Mouse (Mus musculus): Measurements from ENCODE around the gene Klrb1b. TPM values are rescaled to one million over a fixed set of nuclear protein-coding genes. Genes with fewer than 3 reads are reported as not detected.
"Not testable (repeated sequence)": the region's sequence is repeated elsewhere in the genome, so short reads cannot be mapped to it uniquely, and the experiment has no call there.

Gene Klrb1b
- polyA plus RNA-seq, 1 experiment from 2014 or later: not detected

DNA sequence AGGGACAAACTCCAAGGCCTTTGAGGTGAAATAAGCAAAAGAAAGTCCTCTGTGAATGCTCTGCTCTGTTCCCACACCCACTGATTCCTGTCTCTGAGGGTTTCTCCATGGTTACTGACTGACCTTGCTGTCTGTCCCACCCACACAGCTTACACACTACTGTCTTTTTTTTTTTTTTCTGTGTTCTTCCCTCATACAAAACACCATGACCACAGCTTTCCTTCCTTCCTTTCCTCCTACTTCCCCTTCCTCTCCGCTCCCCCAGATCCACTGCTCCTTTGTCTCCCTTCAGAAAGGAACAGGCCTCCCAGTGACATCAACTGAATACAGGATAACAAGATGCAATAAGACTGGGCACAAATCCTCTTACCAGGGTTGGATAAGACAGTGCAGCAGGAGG lies 37.6 kb downstream of the Klrb1b start:
- H3K36me3 ChIP-seq (ENCODE audit: control insufficient read depth, insufficient read depth, low read length): no peaks in the 10 kb centered on the region
- no peak overlapping the region for H3K9ac ChIP-seq (ENCODE audit: low read depth, low read length)
- ATAC-seq (replicated peaks; ENCODE audit: insufficient number of reproducible peaks, low FRiP score, low TSS enrichment): no peak
- H3K4me3 ChIP-seq (ENCODE audit: low read depth, low read length): no peak overlapping the region
- no peak overlapping the region for H3K4me2 ChIP-seq
- no peaks in the 10 kb centered on the region for H3K27me3 ChIP-seq (ENCODE audit: control insufficient read depth, insufficient read depth, low read length)
- 80% methylated on average over 1 of the region's 1 CpGs for WGBS (ENCODE audit: insufficient replicate concordance)
- H3K9me3 ChIP-seq (replicated peaks; ENCODE audit: control insufficient read depth, low read length): no peaks in the 10 kb centered on the region
- H3K27ac ChIP-seq (ENCODE audit: low read depth, low read length): no peak overlapping the region
- H3K4me1 ChIP-seq (ENCODE audit: control insufficient read depth, insufficient read depth, low read length): no peaks in the 10 kb centered on the region

DNA sequence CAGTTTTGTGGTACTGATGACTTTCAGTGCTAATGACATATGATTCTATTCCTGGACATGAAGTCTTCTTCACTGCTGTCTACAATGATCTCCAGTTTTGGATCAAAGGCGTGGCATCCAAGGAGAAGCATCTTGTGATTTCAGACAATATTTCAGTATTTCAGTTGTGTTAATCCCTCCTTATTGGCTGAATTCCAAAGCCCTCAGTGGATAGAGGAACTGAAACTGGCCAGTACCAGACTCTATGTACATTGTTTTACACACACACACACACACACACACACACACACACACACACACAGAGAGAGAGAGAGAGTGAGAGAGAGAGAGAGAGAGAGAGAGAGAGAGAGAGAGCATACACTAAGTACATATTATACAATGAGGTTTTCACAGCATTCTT lies 39.7 kb downstream of the Klrb1b start:
- H3K4me3 ChIP-seq (ENCODE audit: low read depth, low read length); H3K36me3 ChIP-seq (ENCODE audit: control insufficient read depth, insufficient read depth, low read length); ATAC-seq (replicated peaks; ENCODE audit: insufficient number of reproducible peaks, low FRiP score, low TSS enrichment); H3K9ac ChIP-seq (ENCODE audit: low read depth, low read length); H3K4me1 ChIP-seq (ENCODE audit: control insufficient read depth, insufficient read depth, low read length); H3K4me2 ChIP-seq; H3K27me3 ChIP-seq (ENCODE audit: control insufficient read depth, insufficient read depth, low read length); H3K27ac ChIP-seq (ENCODE audit: low read depth, low read length); H3K9me3 ChIP-seq (replicated peaks; ENCODE audit: control insufficient read depth, low read length): not testable (repeated sequence)
- 71% methylated on average over 1 of the region's 1 CpGs for whole genome bisulfite sequencing (ENCODE audit: insufficient replicate concordance)

DNA sequence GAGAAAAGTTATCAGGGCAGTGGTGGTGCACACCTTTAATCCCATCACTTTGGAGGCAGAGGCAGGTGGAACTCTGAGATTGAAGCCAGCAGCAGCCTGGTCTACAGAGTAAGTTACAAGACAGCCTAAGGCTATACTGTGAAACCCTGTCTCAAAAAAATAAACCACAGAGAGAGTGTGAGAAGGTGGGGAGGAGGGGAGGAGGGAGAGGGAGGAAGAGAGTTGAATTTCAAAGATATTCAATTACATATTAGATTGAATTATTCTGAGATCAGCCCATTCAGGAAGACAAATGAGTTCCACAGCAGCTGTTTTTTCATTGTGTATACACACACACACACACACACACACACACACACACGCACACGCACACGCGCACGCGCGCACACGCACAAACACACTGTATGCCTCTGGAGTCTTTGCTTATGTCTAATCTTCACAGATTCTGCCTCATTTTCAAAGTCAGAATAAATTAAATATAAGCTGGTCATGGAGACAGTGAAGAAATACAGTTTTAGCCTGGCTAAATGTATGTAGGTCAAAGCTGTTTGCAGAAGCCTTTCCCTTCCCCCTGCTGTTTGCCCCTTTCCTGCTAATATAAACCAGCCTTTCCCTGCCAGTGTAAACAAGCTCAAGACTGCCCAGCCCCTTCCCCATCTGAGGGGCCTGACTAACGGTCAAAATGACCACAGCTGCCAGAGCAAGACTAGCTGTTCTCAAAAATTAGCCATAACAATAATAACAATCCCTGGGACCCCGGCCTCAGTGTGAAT lies 56.5 kb downstream of the Klrb1b start:
- Histone ChIP-seq H3K36me3 (ENCODE audit: control insufficient read depth, insufficient read depth, low read length) (no peaks in the 10 kb centered on the region), H3K27me3 (ENCODE audit: control insufficient read depth, insufficient read depth, low read length) (no peaks in the 10 kb centered on the region), H3K9me3 (replicated peaks; ENCODE audit: control insufficient read depth, low read length) (0 out of 2 replicates have a peak, but pooled peaks cover 2% of the 10 kb centered on the region), H3K4me2 (no peak overlapping the region), H3K9ac (ENCODE audit: low read depth, low read length) (0 out of 2 replicates have a peak overlapping the region, but pooled peaks have one; percentile 22), H3K27ac (ENCODE audit: low read depth, low read length) (no peak overlapping the region), H3K4me3 (ENCODE audit: low read depth, low read length) (no peak overlapping the region), H3K4me1 (ENCODE audit: control insufficient read depth, insufficient read depth, low read length) (no peaks in the 10 kb centered on the region)
- ATAC-seq (replicated peaks; ENCODE audit: insufficient number of reproducible peaks, low FRiP score, low TSS enrichment): no peak
- 80% methylated on average over 10 of the region's 10 CpGs for WGBS (ENCODE audit: insufficient replicate concordance)

DNA sequence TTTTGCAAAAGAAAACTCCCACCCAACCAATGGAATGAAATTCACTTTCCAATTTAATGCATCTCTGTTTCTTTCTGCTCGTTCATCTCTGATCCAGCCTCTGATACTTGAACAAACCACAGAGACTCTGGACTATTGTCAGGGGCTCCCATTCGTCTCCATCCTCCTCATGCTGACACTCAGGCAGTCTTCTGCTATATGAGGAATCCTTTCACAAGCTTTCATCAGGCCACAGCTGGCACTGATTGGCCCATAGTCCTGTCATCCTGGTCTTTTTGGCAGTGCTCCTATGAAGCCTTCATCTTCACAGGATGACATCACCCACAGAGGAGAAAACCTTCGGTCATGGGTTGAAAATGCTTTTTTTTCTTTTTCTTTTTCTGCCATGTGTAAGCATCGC lies 58.1 kb downstream of the Klrb1b start:
- H3K27me3 ChIP-seq (ENCODE audit: control insufficient read depth, insufficient read depth, low read length): no peaks in the 10 kb centered on the region
- H3K4me1 ChIP-seq (ENCODE audit: control insufficient read depth, insufficient read depth, low read length): no peaks in the 10 kb centered on the region
- no peak overlapping the region for H3K27ac ChIP-seq (ENCODE audit: low read depth, low read length)
- H3K9ac ChIP-seq (ENCODE audit: low read depth, low read length): no peak overlapping the region
- 77% methylated on average over 4 of the region's 4 CpGs for WGBS (ENCODE audit: insufficient replicate concordance)
- no peak for ATAC-seq (replicated peaks; ENCODE audit: insufficient number of reproducible peaks, low FRiP score, low TSS enrichment)
- no peaks in the 10 kb centered on the region for H3K36me3 ChIP-seq (ENCODE audit: control insufficient read depth, insufficient read depth, low read length)
- no peak overlapping the region for H3K4me2 ChIP-seq
- no peaks in the 10 kb centered on the region for H3K9me3 ChIP-seq (replicated peaks; ENCODE audit: control insufficient read depth, low read length)
- H3K4me3 ChIP-seq (ENCODE audit: low read depth, low read length): no peak overlapping the region

DNA sequence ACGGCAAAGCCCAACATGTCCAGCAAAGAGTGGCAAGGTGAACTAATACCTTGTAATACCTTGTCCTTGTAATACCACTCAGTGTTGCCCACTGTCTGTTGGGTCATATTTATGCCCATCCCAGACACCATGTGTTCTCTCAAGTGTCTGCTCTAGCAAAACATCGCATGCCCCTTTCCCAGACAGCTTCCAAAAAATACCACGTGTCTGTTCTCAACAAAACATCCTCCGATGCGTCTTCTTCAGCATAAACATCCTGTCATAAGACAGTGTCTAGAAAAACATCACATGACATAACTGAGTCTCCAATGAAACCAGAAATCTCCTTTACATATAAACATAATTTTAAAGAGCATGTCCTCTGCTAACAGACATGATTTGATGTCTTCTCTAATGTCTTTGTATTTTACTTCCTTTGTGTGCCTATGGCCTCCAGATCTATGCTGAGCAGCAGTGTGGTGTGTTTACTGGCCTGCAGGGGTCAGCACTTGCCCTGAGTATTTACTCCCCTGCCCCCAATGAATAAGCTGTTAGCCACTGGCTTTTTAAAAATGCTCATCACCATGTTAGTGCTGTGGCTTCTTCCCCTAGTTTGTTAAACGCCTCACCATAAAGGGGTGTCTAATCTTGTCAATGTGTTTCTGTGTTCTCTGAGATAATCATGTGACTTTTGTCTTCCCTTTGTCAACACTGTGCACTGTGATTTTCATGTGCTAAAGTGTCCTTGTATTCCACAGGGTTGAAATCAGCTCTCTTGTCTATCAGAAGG lies 59.5 kb downstream of the Klrb1b start:
- H3K4me2 ChIP-seq; H3K9ac ChIP-seq (ENCODE audit: low read depth, low read length); H3K4me3 ChIP-seq (ENCODE audit: low read depth, low read length); ATAC-seq (replicated peaks; ENCODE audit: insufficient number of reproducible peaks, low FRiP score, low TSS enrichment); H3K27me3 ChIP-seq (ENCODE audit: control insufficient read depth, insufficient read depth, low read length); H3K27ac ChIP-seq (ENCODE audit: low read depth, low read length); H3K9me3 ChIP-seq (replicated peaks; ENCODE audit: control insufficient read depth, low read length); H3K36me3 ChIP-seq (ENCODE audit: control insufficient read depth, insufficient read depth, low read length); H3K4me1 ChIP-seq (ENCODE audit: control insufficient read depth, insufficient read depth, low read length): not testable (repeated sequence)
- WGBS (ENCODE audit: insufficient replicate concordance): 55% methylated on average over 6 of the region's 6 CpGs

DNA sequence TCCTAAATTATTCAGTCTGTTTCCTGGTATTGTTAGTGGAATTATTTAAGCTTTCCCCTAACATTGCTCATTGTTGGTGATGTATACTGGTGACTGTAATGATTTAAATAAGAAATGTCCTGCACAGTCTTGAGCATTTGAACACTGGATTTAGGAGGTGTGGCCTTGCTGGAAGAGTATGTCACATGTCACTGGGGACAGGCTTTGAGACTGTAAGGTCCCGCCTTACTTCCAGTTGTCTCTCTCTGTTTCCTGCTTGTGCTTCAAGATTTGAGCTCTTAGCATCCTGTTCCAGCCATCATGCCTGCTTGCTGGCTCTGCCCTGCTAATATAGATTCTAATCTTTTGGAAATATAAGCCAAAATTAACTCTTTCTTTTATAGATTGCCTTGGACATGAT lies 60.9 kb downstream of the Klrb1b start:
- H3K9ac ChIP-seq (ENCODE audit: low read depth, low read length): no peak overlapping the region
- 74% methylated on average over 1 of the region's 1 CpGs for WGBS (ENCODE audit: insufficient replicate concordance)

DNA sequence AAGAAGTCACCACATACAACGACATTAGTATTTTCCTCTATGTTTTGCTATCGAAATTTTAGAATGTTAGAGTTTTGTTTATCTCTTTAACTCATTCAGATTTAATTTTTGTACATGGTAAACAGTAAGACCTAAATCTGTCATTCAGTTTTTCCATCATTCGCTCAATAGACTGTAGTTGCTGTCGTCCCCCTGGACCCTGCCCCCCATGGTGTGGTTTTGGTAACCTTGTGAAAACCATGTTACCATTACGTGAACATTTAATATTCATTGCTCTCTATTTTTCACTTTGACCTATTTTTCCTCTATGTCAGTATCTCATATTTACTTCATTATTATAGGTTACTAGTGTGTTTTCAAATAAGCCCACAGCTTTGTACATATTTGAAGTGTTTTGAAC lies 61.5 kb downstream of the Klrb1b start:
- no peak for ATAC-seq (replicated peaks; ENCODE audit: insufficient number of reproducible peaks, low FRiP score, low TSS enrichment)
- Histone ChIP-seq H3K4me3 (ENCODE audit: low read depth, low read length) (peak overlapping the region; percentile 36), H3K9ac (ENCODE audit: low read depth, low read length) (no peak overlapping the region), H3K27me3 (ENCODE audit: control insufficient read depth, insufficient read depth, low read length) (no peaks in the 10 kb centered on the region), H3K36me3 (ENCODE audit: control insufficient read depth, insufficient read depth, low read length) (no peaks in the 10 kb centered on the region), H3K4me1 (ENCODE audit: control insufficient read depth, insufficient read depth, low read length) (no peaks in the 10 kb centered on the region), H3K27ac (ENCODE audit: low read depth, low read length) (no peak overlapping the region), H3K4me2 (peak overlapping the region; percentile 53), H3K9me3 (replicated peaks; ENCODE audit: control insufficient read depth, low read length) (no peaks in the 10 kb centered on the region)
- 30% methylated on average over 5 of the region's 5 CpGs for WGBS (ENCODE audit: insufficient replicate concordance)

More for the DNA sequence above, 60.9 kb downstream of the Klrb1b start:
- Histone ChIP-seq H3K27ac (ENCODE audit: low read depth, low read length) (no peak overlapping the region), H3K4me2 (no peak overlapping the region), H3K4me3 (ENCODE audit: low read depth, low read length) (no peak overlapping the region), H3K36me3 (ENCODE audit: control insufficient read depth, insufficient read depth, low read length) (no peaks in the 10 kb centered on the region), H3K27me3 (ENCODE audit: control insufficient read depth, insufficient read depth, low read length) (no peaks in the 10 kb centered on the region), H3K9me3 (replicated peaks; ENCODE audit: control insufficient read depth, low read length) (no peaks in the 10 kb centered on the region), H3K4me1 (ENCODE audit: control insufficient read depth, insufficient read depth, low read length) (no peaks in the 10 kb centered on the region)
- no peak for ATAC-seq (replicated peaks; ENCODE audit: insufficient number of reproducible peaks, low FRiP score, low TSS enrichment)

DNA sequence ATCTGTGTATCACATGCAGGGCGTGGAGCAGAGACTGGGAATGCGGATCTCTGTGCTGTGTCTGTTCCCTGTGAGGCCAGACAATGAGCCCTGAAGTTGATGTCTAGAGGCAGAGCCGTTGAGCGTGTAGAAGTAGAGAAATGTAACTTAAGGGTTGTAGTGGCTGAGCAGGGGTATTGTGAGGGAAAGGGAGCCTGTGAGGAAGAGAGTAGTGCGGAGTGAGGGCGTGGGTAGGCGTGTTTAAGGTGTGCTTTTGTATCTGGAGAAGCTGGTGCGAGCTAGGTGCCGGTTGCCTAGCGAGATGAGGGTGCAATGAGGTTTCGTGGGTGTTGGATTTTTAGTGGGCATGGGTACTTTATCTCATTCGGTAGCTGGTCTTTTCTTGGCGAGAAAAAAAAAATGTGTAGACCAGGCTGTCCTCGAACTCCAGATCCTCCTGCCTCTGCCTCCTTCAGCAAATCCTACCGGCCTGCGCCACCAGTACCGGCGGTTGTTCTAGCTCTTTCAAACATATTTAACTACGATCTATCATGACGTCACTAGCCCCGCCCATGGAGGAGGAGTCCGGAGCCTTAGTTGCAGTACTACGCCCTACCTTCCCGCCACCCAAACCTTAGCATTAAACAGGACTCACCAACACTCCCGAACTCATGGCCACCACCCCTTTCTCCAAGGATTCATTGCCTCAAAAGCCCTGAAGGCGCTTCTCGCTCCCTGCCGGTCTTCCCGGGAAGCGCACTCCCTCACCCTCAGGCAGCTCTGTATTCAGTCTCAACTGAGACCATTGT lies 62.2 kb downstream of the Klrb1b start:
- Histone ChIP-seq H3K27ac (ENCODE audit: low read depth, low read length) (0 out of 2 replicates have a peak overlapping the region, but pooled peaks have one; percentile 10), H3K4me1 (ENCODE audit: control insufficient read depth, insufficient read depth, low read length) (no peaks in the 10 kb centered on the region), H3K9me3 (replicated peaks; ENCODE audit: control insufficient read depth, low read length) (no peaks in the 10 kb centered on the region), H3K4me3 (ENCODE audit: low read depth, low read length) (peak overlapping the region; percentile 62), H3K27me3 (ENCODE audit: control insufficient read depth, insufficient read depth, low read length) (no peaks in the 10 kb centered on the region), H3K36me3 (ENCODE audit: control insufficient read depth, insufficient read depth, low read length) (no peaks in the 10 kb centered on the region), H3K4me2 (peak overlapping the region; percentile 82), H3K9ac (ENCODE audit: low read depth, low read length) (peak overlapping the region; percentile 72)
- peak; percentile 91 for ATAC-seq (replicated peaks; ENCODE audit: insufficient number of reproducible peaks, low FRiP score, low TSS enrichment)
- 2% methylated on average over 30 of the region's 30 CpGs for WGBS (ENCODE audit: insufficient replicate concordance)
